Mouse (Mus musculus): ENCODE results near the gene Aldh3a2.

- TF ChIP-seq CTCF (IDR thresholded peaks at IDR 0.05; ENCODE audit: control insufficient read depth, insufficient read depth, insufficient read length) (no peak), MYOG (IDR thresholded peaks at IDR 0.05; ENCODE audit: control insufficient read depth, extremely low read depth, insufficient read length) (no peak), USF1 (IDR thresholded peaks at IDR 0.05; ENCODE audit: low read depth) (no peak), MYOD1 (IDR thresholded peaks at IDR 0.05; ENCODE audit: control insufficient read depth, insufficient read length, low read depth) (no peak), MAX (IDR thresholded peaks at IDR 0.05) (no peak), CEBPB (IDR thresholded peaks at IDR 0.05; ENCODE audit: low read depth) (no peak)
Observed at GRCm38 (mm10) chr11:61297326-61297725, 30.1 kb upstream of the Aldh3a2 start.

Data from C2C12 (cell line).